Mouse (Mus musculus): ENCODE measurements around the gene Kcng3.

DNA sequence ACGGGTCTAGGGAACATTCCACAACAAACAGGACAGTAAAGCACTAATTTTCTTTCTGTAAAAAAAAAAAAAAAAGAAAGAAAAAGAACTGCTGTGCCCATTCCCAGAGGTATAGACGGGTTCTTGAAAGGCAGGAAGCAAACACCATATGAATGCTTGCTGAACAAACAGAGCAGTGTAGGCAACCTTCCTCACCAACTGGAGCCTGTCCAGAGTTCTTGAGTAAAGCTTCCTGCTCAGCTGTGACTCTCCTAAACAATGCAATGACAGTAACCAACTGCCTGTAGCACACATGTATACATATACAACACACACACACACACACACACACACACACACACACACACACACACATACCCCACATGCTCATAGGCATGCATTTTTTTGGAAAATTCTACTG lies 49.1 kb downstream of the Kcng3 start:
- no peak for TF ChIP-seq POLR2A (IDR thresholded peaks at IDR 0.05; ENCODE audit: borderline replicate concordance, low read depth, low read length)
- TF ChIP-seq CTCF (IDR thresholded peaks at IDR 0.05; ENCODE audit: low read depth, low read length): no peak
